Mouse (Mus musculus) midbrain, embryonic 10.5 days (tissue): ENCODE measurements around the gene Aimp1. TPM values are rescaled to one million over a fixed set of nuclear protein-coding genes. Genes with fewer than 3 reads are reported as not detected.

Source experiments
- DNase-seq: peaks from one replicate; pipeline ENCODE4 v3.0.0-alpha.2; 2017; ENCODE audit warnings: low spot score
- H3K27ac ChIP-seq: fragments of 300-500 bp; sonication (generic); replicated peaks from 2 replicates; pipeline ENCODE4 v1.5.1; 2016; ENCODE audit warnings: mild to moderate bottlenecking
- H3K27me3 ChIP-seq: fragments of 300-500 bp; sonication (generic); 2 replicates; pipeline ENCODE4 v1.6.1; 2016; ENCODE audit warnings: low read depth, mild to moderate bottlenecking; ENCODE audit not compliant: poor library complexity, severe bottlenecking
- H3K36me3 ChIP-seq: fragments of 300-500 bp; sonication (generic); 2 replicates; pipeline ENCODE4 v1.6.1; 2016; ENCODE audit warnings: mild to moderate bottlenecking, moderate library complexity
- H3K4me1 ChIP-seq: fragments of 300-500 bp; sonication (generic); 2 replicates; pipeline ENCODE4 v1.6.1; 2016
- H3K4me3 ChIP-seq: fragments of 300-500 bp; sonication (generic); 2 replicates; pipeline ENCODE4 v1.5.1; 2016; ENCODE audit warnings: mild to moderate bottlenecking, moderate library complexity
- H3K9me3 ChIP-seq: fragments of 300-500 bp; sonication (generic); replicated peaks from 2 replicates; pipeline ENCODE4 v1.6.1; 2016; ENCODE audit warnings: mild to moderate bottlenecking
- WGBS: fragments of 180-500 bp; shearing (Covaris S2); methylation state at CpG from one replicate; pipeline ENCODE4 v1.1.7; 2016; 5-methylcytosine and 5-hydroxymethylcytosine counted together
- polyA plus RNA-seq: library from polyadenylated mRNA; unstranded; fragments of >200 nt; fragmentation: Nextera tagmentation; extraction: Ambion mirVana; gene quantifications from 2 replicates; pipeline ENCODE4 v1.2.1, GENCODE M21; 2016

Aimp1 gene
- 77.6 and 79.4 TPM in 2 replicates for polyA plus RNA-seq

DNA sequence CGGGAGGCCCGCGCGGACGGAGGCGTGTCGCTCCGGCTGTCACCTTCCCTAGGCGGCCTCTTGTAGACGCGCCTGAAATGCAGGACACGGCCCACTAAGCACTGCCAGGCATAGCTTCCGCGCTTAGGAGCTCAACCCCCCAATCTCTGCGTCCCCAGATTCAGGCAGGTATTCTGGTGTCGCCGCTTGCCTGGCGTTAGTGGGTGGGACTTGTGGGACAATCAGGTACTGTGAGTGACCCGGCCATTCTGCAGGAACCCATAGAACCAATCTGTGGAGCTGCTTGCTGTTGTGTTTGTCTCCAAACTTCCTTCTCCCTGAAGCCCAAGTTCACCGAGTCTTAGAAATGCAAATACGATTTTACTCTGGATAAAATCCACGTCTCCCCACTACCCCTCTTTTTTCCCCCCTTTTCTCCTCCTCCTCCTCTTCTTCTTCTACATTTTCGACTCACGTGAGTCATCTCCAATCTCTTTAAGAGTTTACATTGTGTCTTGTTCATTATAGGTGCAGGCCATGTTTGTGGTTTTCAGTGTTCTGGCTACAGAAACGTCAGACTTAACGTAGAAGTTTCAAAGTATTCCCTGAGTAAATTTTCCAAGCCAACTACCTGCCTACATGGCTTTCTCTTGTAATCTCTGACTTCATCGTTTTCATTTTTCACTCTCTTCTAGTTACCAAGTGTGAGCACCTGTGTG is at the start of gene Aimp1:
Gene Aimp1 (minus strand): TSS at position 140 of the 698 bp plus-strand sequence.
- H3K36me3 ChIP-seq = peaks cover 6% of the 10 kb centered on the region
- peak within 1 kb of the TSS; percentile 99 for H3K27ac ChIP-seq
- WGBS = 3% methylated on average over 27 of the region's 27 CpGs
- peaks cover 19% of the 10 kb centered on the region for H3K4me1 ChIP-seq
- no peaks in the 10 kb centered on the region for H3K9me3 ChIP-seq
- no peak for DNase-seq
- no peaks in the 10 kb centered on the region for H3K27me3 ChIP-seq
- H3K4me3 ChIP-seq = peak within 1 kb of the TSS; percentile 76

DNA sequence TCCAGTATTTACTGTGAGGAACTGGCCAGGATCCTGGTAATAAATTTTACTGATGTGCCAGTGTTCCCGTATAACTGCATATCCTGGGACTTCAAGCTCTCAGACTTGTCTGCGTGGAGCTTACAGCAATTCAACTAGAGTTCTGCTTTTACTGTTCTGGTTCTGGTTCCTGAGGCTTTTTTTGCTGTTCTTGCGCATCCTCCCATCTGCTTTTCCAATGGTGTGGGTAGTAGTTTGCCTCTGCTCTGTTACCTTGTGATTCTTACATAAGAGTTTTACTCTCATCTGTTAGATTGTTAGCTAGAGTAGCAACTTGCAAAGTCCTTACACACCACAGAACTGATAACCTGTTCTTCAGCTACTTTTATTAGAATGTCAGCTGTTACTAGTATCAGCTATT is 40.2 kb upstream of the Aimp1 start:
- no peak for DNase-seq
- Histone ChIP-seq H3K36me3 (peaks cover 28% of the 10 kb centered on the region), H3K4me1 (no peaks in the 10 kb centered on the region), H3K4me3 (no peak overlapping the region), H3K9me3 (no peaks in the 10 kb centered on the region), H3K27me3 (no peaks in the 10 kb centered on the region), H3K27ac (no peak overlapping the region)
- WGBS = 97% methylated on average over 3 of the region's 3 CpGs

DNA sequence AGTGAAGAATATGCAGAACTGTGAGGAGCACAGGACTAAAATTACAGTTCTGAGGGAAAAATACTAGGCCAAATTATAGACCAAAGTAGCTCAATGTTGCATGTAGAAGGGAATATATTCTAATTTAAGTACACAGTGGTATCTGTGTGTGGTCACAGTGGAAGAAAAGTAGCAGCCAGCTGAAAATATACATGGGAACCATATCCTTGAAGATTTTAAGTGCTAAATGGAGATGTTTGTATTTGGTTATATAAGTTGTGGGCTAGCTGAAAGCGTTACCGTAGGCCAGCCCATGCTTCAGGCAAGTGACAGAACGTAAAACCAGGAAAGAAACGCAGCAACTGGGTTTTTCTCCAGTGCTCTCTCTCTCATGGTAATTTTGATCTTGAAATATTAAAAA is 33.1 kb upstream of the Aimp1 start:
- H3K27ac ChIP-seq = no peak overlapping the region
- no peaks in the 10 kb centered on the region for H3K4me1 ChIP-seq
- no peak for DNase-seq
- no peak overlapping the region for H3K4me3 ChIP-seq
- H3K27me3 ChIP-seq = no peaks in the 10 kb centered on the region
- H3K9me3 ChIP-seq = no peaks in the 10 kb centered on the region
- WGBS = 94% methylated on average over 4 of the region's 4 CpGs
- H3K36me3 ChIP-seq = peaks cover 10% of the 10 kb centered on the region

DNA sequence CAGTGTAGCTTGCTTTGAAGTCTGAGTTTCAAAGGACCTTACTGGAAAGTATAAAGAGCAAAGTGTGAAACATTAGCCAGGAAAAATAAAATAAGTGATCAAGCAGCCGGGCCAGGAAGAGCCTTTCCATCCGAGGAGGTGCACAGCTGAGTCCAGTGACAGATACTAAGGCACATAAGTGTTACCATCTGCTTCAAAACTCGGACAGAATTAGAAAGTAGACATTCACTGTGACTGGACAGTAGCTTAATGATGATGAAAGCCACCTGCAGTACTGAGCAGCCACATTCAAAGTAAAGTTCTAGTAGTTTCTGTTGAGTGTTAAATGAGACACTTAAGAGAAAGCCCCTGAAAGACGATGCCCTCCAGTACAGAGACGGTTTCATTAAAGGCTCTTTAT is 29.7 kb upstream of the Aimp1 start:
- no peak for DNase-seq
- 85% methylated on average over 5 of the region's 5 CpGs for WGBS

DNA sequence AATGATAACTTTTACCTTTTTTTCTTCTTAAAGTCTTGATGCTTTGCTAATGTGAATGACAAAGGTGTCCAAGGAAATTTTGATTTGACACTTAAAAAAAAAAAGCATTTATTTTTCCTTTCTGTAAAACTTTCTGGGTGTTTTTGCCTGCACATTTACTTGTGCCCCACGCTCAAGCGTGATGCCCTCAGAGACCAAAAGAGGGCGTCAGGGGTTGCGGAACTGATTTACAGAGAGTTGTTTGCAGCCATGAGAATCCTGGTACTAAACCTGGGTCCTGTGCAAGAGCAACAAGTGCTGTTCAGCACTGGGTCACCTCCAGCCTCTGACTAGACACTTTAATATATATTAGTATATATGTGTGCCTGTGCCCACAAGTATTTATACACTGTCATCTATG is 22.8 kb upstream of the Aimp1 start:
- Histone ChIP-seq H3K4me1 (no peaks in the 10 kb centered on the region), H3K9me3 (no peaks in the 10 kb centered on the region), H3K4me3 (no peak overlapping the region), H3K27me3 (no peaks in the 10 kb centered on the region), H3K27ac (no peak overlapping the region), H3K36me3 (peaks cover 6% of the 10 kb centered on the region; the same call in 1 of the 2 replicates)
- no peak for DNase-seq
- 80% methylated on average over 4 of the region's 4 CpGs for WGBS

More for the DNA sequence above, 29.7 kb upstream of the Aimp1 start:
- Histone ChIP-seq H3K9me3 (no peaks in the 10 kb centered on the region), H3K36me3 (peaks cover 6% of the 10 kb centered on the region; the same call in 1 of the 2 replicates), H3K4me3 (no peak overlapping the region), H3K4me1 (no peaks in the 10 kb centered on the region), H3K27ac (no peak overlapping the region), H3K27me3 (no peaks in the 10 kb centered on the region)

DNA sequence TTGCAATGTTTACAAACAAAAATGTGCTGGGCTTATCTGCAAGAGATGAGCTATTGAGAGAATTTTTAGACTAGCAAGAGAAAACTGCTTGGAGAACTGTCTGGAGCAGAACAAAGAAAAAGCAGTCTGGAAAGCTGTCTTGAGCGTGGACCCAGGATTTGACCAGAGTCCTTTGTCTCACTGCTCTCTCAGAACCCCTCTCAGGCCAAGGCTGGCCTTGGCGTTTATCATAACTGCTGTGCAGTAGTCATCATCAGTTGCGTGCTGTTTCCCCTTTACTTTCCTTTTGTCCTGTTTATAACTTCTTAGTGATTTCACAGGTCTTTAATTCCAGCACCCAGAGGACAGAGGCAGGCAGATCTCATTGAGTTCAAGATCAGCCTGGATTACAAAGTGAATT is 20.0 kb upstream of the Aimp1 start:
- WGBS = 85% methylated on average over 3 of the region's 3 CpGs
- Histone ChIP-seq H3K27me3 (no peaks in the 10 kb centered on the region), H3K36me3 (peaks cover 3% of the 10 kb centered on the region; the same call in 1 of the 2 replicates), H3K9me3 (no peaks in the 10 kb centered on the region), H3K27ac (no peak overlapping the region), H3K4me1 (no peaks in the 10 kb centered on the region), H3K4me3 (no peak overlapping the region)
- no peak for DNase-seq

DNA sequence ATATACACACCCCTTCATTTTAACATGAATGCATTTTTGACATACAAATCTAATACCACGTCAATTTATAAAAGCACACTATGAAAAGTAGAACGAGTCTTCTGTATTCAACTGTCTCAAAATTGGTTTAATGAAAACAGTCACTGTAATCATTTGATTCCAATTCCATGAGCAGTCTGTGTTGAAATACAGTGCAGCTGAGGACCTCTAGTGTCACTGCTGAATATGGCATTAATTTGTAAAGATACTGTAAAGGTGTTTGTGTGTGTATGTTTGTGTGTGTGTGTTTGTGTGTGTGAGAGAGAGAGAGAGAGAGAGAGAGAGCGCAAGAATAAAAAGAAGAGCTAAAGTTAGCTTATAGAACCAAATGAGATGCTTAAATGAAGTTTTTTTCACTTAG is 17.2 kb upstream of the Aimp1 start:
- Histone ChIP-seq H3K27me3 (no peaks in the 10 kb centered on the region), H3K9me3 (no peaks in the 10 kb centered on the region), H3K36me3 (no peaks in the 10 kb centered on the region), H3K27ac (no peak overlapping the region), H3K4me1 (no peaks in the 10 kb centered on the region), H3K4me3 (no peak overlapping the region)
- DNase-seq = no peak
- 92% methylated on average over 3 of the region's 3 CpGs for WGBS

DNA sequence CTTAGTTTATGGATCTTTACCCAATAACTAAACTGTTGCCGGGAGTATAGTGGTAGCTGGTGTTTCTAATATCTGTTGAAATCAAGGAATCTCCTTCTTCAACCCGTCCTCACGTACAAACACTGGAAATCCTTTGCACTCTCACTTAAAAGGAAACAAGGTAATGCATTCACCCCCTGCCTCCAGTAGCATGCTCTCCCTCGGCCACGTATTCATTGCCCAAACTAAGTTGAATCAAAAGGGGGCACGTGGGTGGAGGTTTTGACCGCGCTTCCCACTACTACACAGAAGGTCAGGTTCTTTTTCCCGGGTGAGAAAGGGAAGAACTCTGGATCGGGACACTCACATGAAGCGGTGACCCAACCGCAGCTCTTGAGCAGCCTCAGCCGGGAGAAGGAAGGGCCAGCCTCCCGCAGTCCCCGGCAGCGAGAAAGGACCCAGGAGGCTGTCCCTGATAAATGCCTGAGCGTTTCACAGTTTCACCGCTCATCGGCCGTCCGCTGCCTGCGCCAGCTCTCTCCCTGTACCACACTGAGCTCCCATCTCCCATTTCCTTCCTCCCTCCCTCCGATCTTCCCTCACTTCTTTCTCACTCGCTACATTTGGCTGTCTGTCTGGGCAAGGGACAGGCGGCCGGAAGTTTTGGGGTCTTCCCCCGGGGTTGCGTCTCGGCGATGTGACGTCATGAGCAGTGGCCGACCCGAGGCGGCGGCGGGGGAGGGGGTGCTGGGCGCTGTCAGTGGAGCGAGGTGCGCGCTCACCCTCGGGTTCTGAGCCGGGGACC is 531 bp downstream of the Aimp1 start, which contains the start of gene Tbck:
Gene Tbck (plus strand): TSS at position 698 of the 784 bp plus-strand sequence.
- Histone ChIP-seq H3K9me3 (no peaks in the 10 kb centered on the region), H3K27ac (peak within 1 kb of the TSS; percentile 99), H3K27me3 (no peaks in the 10 kb centered on the region), H3K4me3 (peak within 1 kb of the TSS; percentile 76), H3K4me1 (peaks cover 19% of the 10 kb centered on the region), H3K36me3 (peaks cover 4% of the 10 kb centered on the region; the same call in 1 of the 2 replicates)
- WGBS = under 1% methylated on average over 42 of the region's 42 CpGs
- peak; percentile 93 for DNase-seq

DNA sequence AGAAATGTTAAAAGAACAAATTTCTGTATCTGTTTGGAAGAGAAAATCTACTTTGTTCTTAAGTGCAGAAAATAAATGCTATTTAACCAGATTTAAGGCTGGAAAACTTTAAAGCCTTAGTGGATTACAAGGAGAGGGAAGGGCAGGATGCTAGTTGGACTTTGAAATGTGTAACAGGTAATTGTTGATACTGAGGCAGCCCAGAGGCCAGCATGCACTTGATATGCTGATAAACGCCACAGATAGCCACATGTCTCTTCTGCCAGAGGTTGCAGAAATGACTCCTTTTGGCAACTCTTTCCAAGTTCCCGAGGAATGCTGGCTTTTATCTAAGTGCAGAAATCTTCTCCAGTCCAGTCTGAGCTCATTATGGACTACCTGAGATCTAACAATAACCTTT is 6.7 kb downstream of the Aimp1 start:
- peaks cover 33% of the 10 kb centered on the region for H3K36me3 ChIP-seq
- H3K9me3 ChIP-seq = no peaks in the 10 kb centered on the region
- H3K27ac ChIP-seq = no peak overlapping the region
- H3K4me3 ChIP-seq = no peak overlapping the region
- 95% methylated on average over 2 of the region's 2 CpGs for WGBS
- DNase-seq = no peak
- H3K27me3 ChIP-seq = no peaks in the 10 kb centered on the region
- peaks cover 2% of the 10 kb centered on the region for H3K4me1 ChIP-seq

DNA sequence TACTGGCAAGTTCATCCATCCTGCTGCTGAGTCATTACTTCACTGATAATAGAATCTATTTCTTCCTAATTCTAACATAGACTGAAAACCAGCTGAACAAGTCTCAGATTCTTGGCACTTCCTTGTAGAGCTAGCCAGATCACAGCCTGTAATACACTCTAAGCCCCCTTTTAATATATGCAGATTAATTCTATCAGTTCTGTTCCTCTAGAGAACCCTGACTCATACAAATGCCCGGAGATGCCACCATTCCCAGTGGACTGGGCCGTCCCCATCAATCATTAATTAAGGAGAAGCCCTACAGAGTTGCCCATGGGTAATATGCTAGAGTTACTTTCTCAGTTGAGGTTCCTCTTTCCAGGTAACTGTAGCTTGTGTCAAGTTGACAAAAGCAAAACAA is 28.2 kb downstream of the Aimp1 start:
- Histone ChIP-seq H3K4me3 (no peak overlapping the region), H3K9me3 (no peaks in the 10 kb centered on the region), H3K4me1 (no peaks in the 10 kb centered on the region), H3K27ac (no peak overlapping the region), H3K27me3 (no peaks in the 10 kb centered on the region), H3K36me3 (peaks cover 32% of the 10 kb centered on the region)
- WGBS = 85% methylated on average over 2 of the region's 2 CpGs
- DNase-seq = no peak

DNA sequence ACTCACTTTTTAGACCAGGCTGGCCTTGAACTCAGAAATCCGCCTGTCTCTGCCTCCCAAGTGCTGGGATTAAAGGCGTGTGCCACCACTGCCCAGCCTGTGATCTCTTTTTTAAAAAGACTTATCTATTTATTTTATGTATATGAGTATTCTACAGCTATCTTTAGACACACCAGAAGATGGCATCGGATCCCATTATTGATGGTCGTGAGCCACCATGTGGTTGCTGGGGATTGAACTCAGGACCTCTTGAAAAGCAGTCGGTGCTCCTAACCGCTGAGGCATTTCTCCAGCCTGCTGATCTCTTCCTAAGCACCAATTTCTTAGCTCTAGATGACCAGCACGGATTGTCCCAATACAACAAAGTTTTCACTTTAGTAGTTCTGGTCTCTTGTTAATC is 30.2 kb downstream of the Aimp1 start:
- Histone ChIP-seq H3K27ac (no peak overlapping the region), H3K27me3 (no peaks in the 10 kb centered on the region), H3K36me3 (peaks cover 12% of the 10 kb centered on the region), H3K9me3 (no peaks in the 10 kb centered on the region), H3K4me1 (no peaks in the 10 kb centered on the region), H3K4me3 (no peak overlapping the region)
- WGBS = 85% methylated on average over 7 of the region's 7 CpGs
- DNase-seq = no peak

DNA sequence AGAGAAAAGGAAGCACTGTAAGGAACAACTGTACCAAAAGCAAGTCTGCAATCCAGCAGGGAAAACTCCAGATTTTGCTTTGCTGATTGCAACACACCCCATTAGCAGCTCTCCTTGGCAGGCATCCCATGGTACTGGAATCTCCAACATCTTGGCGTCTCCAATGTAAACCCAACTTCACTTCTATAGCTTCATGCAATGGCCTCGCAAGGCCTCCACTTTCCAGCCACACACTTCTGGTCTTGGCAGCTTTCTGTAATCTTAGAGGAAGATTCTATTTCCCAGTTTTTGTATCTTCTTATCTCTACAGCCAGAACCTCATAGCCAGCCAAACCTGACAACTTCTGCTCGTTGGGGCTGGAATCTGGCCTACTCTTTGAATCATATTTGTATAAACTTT is 32.4 kb downstream of the Aimp1 start:
- Histone ChIP-seq H3K36me3 (peaks cover 6% of the 10 kb centered on the region; the same call in 1 of the 2 replicates), H3K27ac (no peak overlapping the region), H3K27me3 (no peaks in the 10 kb centered on the region), H3K4me1 (no peaks in the 10 kb centered on the region), H3K9me3 (no peaks in the 10 kb centered on the region), H3K4me3 (no peak overlapping the region)
- WGBS = 94% methylated on average over 3 of the region's 3 CpGs
- no peak for DNase-seq

DNA sequence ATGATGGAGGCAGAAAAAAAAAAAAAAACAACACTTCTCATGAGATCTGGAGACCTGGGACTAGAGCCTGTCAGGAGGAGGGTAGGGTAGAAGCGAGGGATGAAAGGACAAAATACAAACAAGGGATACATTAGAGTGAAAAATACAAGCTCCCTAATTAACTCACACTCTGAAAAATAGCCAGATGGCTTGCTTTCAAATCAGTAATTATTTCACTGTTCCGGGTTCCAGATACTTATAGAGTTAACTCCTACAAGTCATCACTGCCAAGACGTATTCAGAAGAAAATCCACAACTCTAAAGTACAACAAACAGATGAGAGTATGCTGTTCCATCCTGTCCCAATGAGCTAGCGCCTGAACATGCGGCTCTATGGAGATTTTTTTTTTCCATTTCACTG is 34.0 kb downstream of the Aimp1 start:
- Histone ChIP-seq H3K9me3 (no peaks in the 10 kb centered on the region), H3K4me1 (no peaks in the 10 kb centered on the region), H3K27me3 (no peaks in the 10 kb centered on the region), H3K36me3 (no peaks in the 10 kb centered on the region), H3K4me3 (no peak overlapping the region), H3K27ac (no peak overlapping the region)
- DNase-seq = no peak
- WGBS = 89% methylated on average over 5 of the region's 5 CpGs
